Mouse (Mus musculus) left cerebral cortex, adult 2 months (tissue): ENCODE measurements at regions not wholly inside any gene's neighbourhood (a gene's known extent, or its start where the extent isn't known, plus 50 kb on each side); places are given as distances from the start of the nearest gene placed in this dataset.

Source experiments
- DNase-seq, 2 experiments: peaks; one replicate each; pipeline ENCODE4 v3.0.0; 2021 to 2022; ENCODE audit warnings: low spot score in 2 of 2, mixed read lengths in 1 of 2; ENCODE audit errors: extremely low spot score in 1 of 2
- H3K27ac ChIP-seq: fragments of 200-600 bp; 2 replicates; pipeline ENCODE4 v1.8.1; 2022
- H3K4me3 ChIP-seq: fragments of 200-600 bp; 2 replicates; pipeline ENCODE4 v1.8.1; 2022
- CTCF ChIP-seq: fragments of 200-600 bp; IDR thresholded peaks from 2 replicates; pipeline ENCODE4 v1.8.1; 2022; ENCODE audit warnings: antibody characterized with exemption, mild to moderate bottlenecking, moderate library complexity
- intact Hi-C: fragments of 180-260 bp; cut with DNase I; formaldehyde crosslinking; loops from one replicate; pipeline ENCODE4 v1.15.1; 2025

- Histone ChIP-seq H3K27ac (no peak overlapping the region), H3K4me3 (no peak overlapping the region)
- no peak for DNase-seq
- no peak for TF ChIP-seq CTCF
- intact Hi-C loops, result no loop called here
Measured at GRCm38 (mm10) chr11:17651389-17652156, 302.1 kb downstream of the Etaa1 start.

DNA sequence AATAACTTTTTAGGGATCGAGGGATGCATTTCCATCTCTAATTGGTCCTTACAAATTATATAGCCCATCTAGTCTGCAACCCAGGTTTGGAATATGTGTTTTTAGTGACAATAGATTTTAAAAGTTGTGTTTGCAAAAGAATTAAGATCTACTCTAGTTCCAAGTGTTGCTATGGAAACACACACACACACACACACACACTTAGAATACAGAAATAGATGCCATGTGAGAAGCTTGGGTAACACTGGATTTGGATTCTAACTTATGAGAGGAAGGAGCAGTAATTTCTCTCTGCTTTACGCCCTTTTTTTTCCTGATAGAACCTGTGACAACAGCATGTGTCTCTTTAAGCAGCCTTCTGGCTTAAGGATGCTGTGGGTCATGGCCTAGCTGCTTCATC lies 297.8 kb downstream of the Etaa1 start:
- Histone ChIP-seq H3K4me3 (no peak overlapping the region), H3K27ac (no peak overlapping the region)
- peak in 1 of 2 experiments; percentile 21 for DNase-seq
- intact Hi-C loops, result no loop called here
- no peak for TF ChIP-seq CTCF

DNA sequence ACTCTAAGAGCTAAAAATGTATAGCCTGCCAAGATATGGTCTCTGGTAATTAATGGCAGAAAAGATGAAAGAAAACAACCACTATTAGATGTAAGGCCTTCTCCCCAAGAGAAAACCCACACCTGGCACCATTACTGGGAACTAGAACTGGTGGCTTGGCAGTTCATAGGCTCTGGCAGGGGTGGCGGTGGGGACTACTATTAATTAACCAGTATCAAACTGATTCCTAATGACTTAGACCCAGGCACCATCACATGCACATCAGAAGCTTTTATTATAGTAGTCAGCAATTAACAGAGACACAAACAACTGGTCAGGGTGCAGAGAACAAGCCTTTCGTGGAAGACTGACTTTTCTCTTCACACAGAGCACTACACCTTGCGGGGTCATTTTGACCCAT lies 296.0 kb downstream of the Etaa1 start:
- intact Hi-C loops, result no loop called here
- no peak for TF ChIP-seq CTCF
- no peak overlapping the region for H3K4me3 ChIP-seq
- DNase-seq, result no peak
- no peak overlapping the region for H3K27ac ChIP-seq

GRCm38 (mm10) chr11:17658289-17658688 lies 295.4 kb downstream of the Etaa1 start:
- TF ChIP-seq CTCF, result peak; percentile 23
- intact Hi-C loops, result no loop called here
- no peak for DNase-seq
- Histone ChIP-seq H3K27ac (no peak overlapping the region), H3K4me3 (no peak overlapping the region)

DNA sequence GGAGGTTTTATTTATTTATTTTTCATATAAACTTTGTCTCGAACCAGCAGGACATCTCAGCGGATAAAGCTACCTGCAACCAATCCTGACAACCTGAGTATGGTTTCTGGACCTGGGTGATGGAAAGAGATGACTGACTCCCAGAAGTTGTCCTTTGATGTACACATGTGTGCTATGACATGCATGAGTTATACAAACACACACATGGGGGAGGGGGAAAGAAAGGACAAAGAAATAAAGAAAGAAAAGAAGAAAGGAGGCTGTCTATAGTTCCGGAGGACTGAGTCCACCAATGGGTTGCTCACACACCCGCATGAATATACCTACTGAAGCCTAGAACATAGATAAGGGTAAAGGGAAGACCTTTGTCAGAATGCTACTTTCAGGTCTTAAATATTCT lies 295.0 kb downstream of the Etaa1 start:
- H3K4me3 ChIP-seq, result no peak overlapping the region
- no peak overlapping the region for H3K27ac ChIP-seq
- no peak for DNase-seq
- intact Hi-C loops, result no loop called here
- TF ChIP-seq CTCF, result no peak

DNA sequence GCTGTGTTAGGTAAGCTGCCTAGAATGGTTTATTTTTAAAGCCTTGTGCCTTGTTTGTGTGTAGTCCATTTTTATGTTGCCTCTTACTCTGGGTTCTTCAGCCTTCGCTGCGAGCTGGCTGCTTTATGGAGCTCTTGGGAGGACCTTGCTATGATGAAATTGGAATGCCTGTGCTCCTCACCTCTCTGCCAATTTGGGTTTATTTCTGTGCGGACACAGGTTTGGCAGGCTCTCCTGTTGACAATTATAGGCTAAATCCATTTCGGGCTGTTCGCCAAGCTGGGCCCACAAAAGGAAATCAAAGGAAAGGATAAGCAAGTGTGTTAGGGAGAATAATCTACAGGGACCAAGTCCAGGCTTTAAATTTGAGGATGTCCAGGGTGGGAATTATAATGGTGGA lies 289.8 kb downstream of the Etaa1 start:
- no peak overlapping the region for H3K4me3 ChIP-seq
- H3K27ac ChIP-seq, result no peak overlapping the region
- DNase-seq, result no peak
- intact Hi-C loops, result no loop called here
- TF ChIP-seq CTCF, result no peak

- Histone ChIP-seq H3K27ac (no peak overlapping the region), H3K4me3 (no peak overlapping the region)
- TF ChIP-seq CTCF, result no peak
- no peak for DNase-seq
- intact Hi-C loops, result no loop called here
Measured at GRCm38 (mm10) chr11:17665624-17666552, 287.8 kb downstream of the Etaa1 start.

GRCm38 (mm10) chr11:17680998-17681397 lies 272.7 kb downstream of the Etaa1 start:
- H3K27ac ChIP-seq, result no peak overlapping the region
- no peak for DNase-seq
- intact Hi-C loops, result no loop called here
- H3K4me3 ChIP-seq, result no peak overlapping the region
- TF ChIP-seq CTCF, result no peak

GRCm38 (mm10) chr11:17685711-17686113 lies 268.0 kb downstream of the Etaa1 start:
- DNase-seq, result peak in 1 of 2 experiments; percentile 19
- intact Hi-C loops, result loop anchor here (5.0 kb wide), 1 partner anchor 1337 kb away; no protein-coding TSS in a partner anchor
- Histone ChIP-seq H3K4me3 (no peak overlapping the region), H3K27ac (no peak overlapping the region)
- TF ChIP-seq CTCF, result peak; percentile 53

- no peak for TF ChIP-seq CTCF
- no peak overlapping the region for H3K27ac ChIP-seq
- DNase-seq, result no peak
- no peak overlapping the region for H3K4me3 ChIP-seq
- intact Hi-C loops, result loop anchor here (5.0 kb wide), 1 partner anchor 1335 kb away; no protein-coding TSS in a partner anchor
Measured at GRCm38 (mm10) chr11:17686806-17687205, 266.9 kb downstream of the Etaa1 start.

GRCm38 (mm10) chr11:17694145-17694544 lies 259.5 kb downstream of the Etaa1 start:
- TF ChIP-seq CTCF, result no peak
- intact Hi-C loops, result no loop called here
- Histone ChIP-seq H3K4me3 (no peak overlapping the region), H3K27ac (no peak overlapping the region)
- DNase-seq, result no peak

DNA sequence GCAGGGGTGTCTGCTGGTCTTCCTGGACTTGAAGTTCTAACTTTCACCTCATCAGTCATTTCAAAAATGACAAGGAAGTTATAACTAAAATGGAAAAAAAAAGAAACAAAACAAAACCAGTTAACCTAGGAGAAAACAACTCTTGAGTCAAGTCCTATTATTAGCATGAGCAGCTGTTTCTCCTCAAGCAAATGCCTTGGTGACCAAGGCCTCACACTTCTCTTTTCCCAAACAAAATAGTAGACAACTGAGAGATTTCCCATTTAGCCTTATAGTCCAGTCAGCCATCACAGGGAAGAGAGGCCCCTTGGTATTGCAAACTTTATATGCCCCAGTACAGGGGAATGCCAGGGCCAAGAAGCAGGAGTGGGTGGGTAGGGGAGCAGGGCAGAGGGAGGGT lies 244.9 kb downstream of the Etaa1 start:
- no peak for DNase-seq
- no peak for TF ChIP-seq CTCF
- intact Hi-C loops, result no loop called here
- H3K27ac ChIP-seq, result no peak overlapping the region
- no peak overlapping the region for H3K4me3 ChIP-seq
